Mouse (Mus musculus) hematopoietic multipotent progenitor cell, adult 10-12 weeks (in vitro differentiated cells): Measurements from ENCODE around the gene 2700097O09Rik. TPM values are rescaled to one million over a fixed set of nuclear protein-coding genes. Genes with fewer than 3 reads are reported as not detected.

Experiments used
- polyA plus RNA-seq: library from polyadenylated mRNA; stranded (reverse); fragments of >175 nt; gene quantifications from 2 replicates; pipeline ENCODE4 v1.2.3, GENCODE M21; 2012; ENCODE audit warnings: low replicate concordance

Gene 2700097O09Rik
- polyA plus RNA-seq: 0.05 and 0.66 TPM in 2 replicates

GRCm38 (mm10) chr12:55079726-55080600 lies at the start of gene 2700097O09Rik, which contains the start of gene Srp54a:
Gene 2700097O09Rik, minus strand, starts transcription at chr12:55080110.
Gene Srp54a, plus strand, starts transcription at chr12:55080262.

GRCm38 (mm10) chr12:55124242-55124641 lies 44.3 kb upstream of the 2700097O09Rik start, which contains the start of gene Fam177a:
Gene Fam177a, plus strand, starts transcription at chr12:55124469.

GRCm38 (mm10) chr12:55013626-55014398 lies 66.1 kb downstream of the 2700097O09Rik start, which contains the start of gene Baz1a:
Gene Baz1a, minus strand, starts transcription at chr12:55014348.

Other genes starting within 250 kb of the 2700097O09Rik start
- gene Cfl2, start 217.2 kb downstream of the 2700097O09Rik start, polyA plus RNA-seq: 1.2 and 2.3 TPM in 2 replicates
- 0.85 and 0.88 TPM in 2 replicates for gene Gm20403, start 93.6 kb downstream of the 2700097O09Rik start, polyA plus RNA-seq
- gene Baz1a, start 65.8 kb downstream of the 2700097O09Rik start, polyA plus RNA-seq: 20.8 and 36.6 TPM in 2 replicates
- 1.1 and 1.2 TPM in 2 replicates for gene Srp54a, start 152 bp upstream of the 2700097O09Rik start, polyA plus RNA-seq
- gene Fam177a, start 44.4 kb upstream of the 2700097O09Rik start, polyA plus RNA-seq: 5.9 and 7.1 TPM in 2 replicates
- gene Srp54b, start 75.0 kb upstream of the 2700097O09Rik start, polyA plus RNA-seq: 49.4 and 87.8 TPM in 2 replicates
- gene 1700047I17Rik2, start 119.5 kb upstream of the 2700097O09Rik start, polyA plus RNA-seq: not detected in 2 replicates
- gene Srp54c, start 150.1 kb upstream of the 2700097O09Rik start, polyA plus RNA-seq: 0.39 and 2.1 TPM in 2 replicates
- 0.50 and 0.75 TPM in 2 replicates for gene 1110008L16Rik, start 219.5 kb upstream of the 2700097O09Rik start, polyA plus RNA-seq
- gene Ppp2r3c, start 222.9 kb upstream of the 2700097O09Rik start, polyA plus RNA-seq: 0.17 and 1.3 TPM in 2 replicates